Mouse (Mus musculus): Measurements from ENCODE around the gene Slc38a1.

Gene Slc38a1

DNA sequence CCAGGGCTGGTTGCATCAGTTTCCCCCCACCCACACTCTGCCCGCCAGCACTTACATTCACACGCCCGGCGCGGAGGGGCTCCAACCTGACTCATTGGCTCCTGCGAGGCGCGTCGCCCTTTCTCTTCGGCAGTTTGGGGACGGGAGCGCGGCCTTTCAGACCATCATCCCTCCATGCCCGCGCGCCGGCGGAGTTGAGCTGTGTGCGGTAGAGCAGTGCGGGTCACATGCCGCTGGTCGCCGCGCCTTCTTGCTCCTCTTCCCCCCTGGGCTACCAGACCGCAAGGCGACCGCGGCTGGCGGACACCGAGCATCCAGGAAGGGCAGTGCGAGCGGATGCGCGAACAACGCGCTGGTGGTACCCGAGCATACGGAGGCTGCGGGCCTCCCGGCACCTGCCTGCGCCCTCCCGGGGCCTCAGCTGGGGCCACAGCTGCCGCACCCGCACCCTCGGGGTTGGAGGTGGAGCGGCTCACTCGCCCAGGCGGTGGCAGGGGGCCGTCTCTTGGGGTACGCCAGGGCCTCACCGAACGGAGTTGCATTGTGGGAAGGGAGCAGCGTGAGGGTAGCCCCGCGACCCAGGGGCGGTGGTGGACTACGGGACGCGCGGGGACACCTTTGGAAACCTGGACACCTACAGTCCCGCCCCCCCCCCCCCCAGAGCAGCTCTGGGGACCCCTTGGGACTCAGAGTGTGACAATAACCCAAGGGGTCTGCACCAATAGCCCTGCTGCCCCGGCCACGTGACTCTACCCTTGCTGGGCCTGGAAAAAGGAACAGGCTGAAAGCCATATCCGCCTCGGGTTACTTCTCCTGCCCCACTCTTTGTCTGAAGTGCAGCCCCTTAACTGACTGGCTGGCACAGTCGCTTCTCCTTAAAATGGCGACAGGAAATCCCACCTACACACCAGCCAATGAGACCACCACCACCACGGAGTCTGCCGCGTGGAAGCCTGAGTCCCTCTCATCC, at the start of gene Slc38a1:
Gene Slc38a1 (minus strand): TSS at position 478 of the 970 bp plus-strand sequence.
- peak; percentile 9 to 42 for DNase-seq

DNA sequence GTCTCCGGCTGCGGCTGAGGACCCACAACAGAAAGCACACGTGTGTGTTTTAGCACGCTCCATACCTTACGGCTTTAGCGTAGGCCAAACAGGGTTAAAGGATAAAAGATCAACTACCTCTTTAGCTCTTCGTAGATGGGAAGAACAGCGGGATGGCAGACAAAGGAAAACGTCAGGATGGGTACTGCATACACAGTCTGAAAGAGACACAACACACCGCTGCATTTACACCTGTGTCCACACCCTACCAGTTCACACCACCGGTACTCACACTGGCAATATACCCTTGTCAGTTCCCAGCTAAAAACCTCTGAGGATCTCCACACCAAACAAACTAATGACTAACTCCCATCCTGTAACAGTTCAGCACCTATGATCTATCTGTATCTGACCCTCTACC, 49.7 kb upstream of the Slc38a1 start:
- DNase-seq, result no peak

DNA sequence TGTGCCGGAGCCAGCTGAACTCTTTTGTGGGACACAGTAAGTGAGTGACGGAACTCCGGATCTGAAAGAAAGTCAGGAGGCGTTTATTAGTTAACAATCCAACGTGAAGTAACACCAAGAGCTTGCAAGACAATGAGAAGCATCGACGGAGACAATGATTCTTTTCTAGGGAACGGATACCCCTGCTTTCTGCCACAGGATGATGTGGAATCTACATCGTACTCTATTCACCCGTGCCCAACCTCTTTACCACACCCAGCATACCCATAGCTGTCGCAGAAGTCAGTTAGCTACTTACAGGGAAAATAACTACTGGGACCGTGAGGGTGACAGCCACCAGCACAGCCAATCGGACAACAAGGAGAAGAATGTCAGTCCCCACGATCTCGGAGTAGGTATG, 48.7 kb upstream of the Slc38a1 start:
- no peak for DNase-seq

DNA sequence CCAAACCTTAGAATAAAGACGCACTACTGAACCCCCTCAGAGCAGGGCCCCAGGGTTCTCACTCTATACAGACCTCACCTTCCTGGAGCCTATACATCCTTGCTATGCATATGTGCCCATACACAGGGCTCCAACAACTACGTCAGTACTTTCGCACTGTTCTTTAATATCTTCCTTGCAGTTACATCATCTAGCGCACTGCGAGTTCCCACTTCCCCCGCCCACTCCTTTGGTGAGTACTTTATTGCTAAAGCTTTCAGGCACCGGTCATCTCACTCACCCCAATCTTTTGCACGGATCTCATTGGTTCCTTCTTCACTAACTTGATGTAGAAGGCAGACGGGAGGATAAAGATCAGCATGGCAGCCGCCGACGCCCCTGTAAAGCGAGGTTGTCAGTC, 48.1 kb upstream of the Slc38a1 start:
- no peak for DNase-seq

DNA sequence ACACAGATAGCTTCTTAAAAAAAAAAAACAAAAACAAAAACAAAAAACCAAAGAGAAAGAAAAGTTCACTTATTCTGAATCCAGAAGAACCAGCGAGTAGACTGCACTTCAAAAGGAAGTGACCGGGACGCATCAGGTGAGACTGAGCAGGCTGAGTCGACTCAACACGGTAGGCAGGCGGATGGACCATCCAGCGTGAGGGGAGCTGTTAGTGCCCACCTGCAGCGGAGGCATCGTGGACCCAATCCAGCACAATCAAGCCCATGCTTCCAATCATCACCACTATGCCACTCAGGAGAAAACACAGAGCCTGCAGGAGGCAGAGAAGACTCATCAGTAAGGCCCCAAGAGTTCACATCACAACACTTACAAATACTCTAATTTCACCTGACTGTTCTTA, 47.2 kb upstream of the Slc38a1 start:
- no peak for DNase-seq

DNA sequence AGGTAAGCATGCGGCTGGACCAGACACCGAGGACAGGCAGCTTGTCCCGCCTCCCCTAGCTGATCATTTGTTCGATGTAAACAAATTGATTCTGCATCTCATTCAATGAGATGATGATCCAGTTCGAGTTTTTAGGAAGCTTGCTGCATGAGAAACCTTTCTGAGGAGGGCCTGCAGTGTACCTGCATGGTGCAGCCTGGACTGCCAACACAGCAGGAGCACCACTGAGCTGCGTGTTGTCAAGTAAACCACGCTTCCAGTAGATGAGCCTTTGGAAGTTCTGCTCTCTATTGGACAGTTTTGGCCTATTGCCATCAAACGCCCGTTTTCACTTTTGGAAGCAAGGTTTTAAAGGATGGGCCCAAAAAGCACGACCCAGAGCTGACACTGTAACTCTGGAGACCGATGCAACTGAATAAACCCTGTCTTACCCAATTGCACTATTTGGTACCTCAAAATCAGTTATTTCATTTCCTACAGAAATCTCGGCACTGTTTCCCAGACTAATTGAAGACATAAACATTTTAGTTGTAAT, 46.1 kb upstream of the Slc38a1 start:
- DNase-seq, result no peak

DNA sequence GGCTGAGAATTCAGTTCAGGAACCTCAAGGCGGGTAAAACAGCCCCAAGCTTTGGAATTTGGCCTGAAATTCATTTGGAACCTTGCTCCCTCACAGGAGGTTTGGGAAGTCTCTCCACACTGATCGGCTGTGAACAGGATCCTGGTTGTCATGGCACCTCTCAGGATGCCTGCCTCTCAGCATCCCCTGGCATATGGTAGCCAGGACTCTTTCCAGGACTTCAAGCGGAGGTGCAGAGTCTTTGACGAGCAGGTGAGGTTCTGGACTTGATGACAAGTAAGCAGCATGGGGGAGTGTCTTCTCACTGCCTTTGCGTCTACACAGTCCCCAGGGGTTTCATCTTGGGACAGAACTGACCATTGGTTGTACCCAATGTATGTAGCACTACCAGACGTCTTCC, 45.3 kb upstream of the Slc38a1 start:
- no peak for DNase-seq

DNA sequence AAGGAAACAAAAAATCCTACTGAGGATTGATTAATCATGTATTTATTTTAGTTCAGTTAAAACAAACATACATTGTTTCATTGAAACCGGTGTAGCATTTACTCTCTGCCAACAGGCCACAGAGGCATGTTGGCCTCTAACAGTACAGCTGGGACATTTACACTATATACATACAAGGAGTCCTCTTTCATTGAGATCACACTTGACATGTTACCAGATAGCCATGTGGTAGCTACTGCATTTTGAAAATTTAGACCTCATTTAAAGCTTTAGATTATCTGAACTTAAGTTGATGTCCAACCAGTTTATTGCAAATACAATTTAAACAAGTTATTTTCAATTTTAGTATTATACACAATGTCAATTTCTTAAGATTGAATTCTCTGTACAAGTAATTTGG, 44.7 kb upstream of the Slc38a1 start:
- DNase-seq, result no peak

DNA sequence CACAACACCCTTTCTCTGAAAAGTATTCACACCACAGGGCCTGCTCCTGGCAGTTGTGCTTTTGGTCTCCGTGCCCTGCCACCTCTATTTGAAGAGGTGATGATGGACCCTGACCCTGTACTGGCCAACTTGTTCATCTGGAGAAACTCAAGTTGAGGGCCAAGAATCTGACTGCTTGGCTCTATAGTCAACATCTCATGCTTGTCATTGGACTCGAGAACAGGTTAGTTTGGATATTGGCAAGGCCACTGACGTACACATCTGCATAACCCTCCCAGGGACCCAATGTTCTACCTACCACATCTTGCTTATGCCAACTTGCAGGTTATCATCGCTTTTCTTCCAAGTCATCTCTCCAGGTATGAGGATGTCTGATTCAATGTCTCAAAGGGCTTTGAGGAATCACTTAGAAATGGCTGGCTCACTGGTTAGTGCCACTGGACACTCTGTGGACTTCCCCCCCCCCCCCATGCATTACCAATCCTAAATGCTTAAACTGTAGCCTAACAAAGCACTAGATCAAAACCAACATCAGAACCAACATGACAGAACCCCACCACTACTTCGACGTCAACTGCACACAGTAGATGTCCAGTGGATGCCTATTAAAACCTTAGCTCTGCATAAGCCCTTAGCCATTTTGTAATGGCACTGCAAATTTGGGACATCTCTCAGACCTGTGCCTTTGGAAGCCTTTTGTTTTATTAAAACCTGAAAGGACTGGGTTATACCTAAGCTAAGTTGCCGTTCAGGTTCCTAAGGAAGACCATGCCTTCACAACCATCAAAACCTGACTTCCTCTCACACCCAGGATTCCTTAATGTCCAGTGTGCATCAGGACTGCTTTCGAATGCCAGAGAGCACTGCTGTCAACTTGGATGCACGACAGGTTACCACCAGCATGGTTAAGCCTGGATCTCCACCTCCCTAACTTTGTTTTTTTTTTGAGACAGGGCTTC, 43.8 kb upstream of the Slc38a1 start:
- DNase-seq, result no peak

DNA sequence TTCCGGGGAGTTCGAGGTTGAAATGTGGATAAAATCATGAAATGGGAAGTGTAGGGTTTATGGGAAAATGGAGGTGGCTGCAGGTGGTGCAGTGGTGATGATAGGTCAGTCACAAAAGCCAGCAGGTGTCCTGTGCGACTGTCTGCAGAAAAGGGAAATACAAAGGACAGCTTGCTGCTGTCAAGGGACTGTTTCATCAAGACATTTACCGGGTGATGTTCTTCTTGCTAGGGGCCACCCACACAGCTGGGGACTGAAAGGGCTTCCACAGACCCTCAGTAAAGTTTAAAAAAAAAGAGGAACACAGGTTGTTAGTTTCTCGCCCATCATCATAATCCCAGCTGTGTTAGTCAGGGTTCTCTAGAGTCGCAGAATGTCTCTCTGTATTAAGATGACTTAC, 42.6 kb upstream of the Slc38a1 start:
- DNase-seq, result no peak

DNA sequence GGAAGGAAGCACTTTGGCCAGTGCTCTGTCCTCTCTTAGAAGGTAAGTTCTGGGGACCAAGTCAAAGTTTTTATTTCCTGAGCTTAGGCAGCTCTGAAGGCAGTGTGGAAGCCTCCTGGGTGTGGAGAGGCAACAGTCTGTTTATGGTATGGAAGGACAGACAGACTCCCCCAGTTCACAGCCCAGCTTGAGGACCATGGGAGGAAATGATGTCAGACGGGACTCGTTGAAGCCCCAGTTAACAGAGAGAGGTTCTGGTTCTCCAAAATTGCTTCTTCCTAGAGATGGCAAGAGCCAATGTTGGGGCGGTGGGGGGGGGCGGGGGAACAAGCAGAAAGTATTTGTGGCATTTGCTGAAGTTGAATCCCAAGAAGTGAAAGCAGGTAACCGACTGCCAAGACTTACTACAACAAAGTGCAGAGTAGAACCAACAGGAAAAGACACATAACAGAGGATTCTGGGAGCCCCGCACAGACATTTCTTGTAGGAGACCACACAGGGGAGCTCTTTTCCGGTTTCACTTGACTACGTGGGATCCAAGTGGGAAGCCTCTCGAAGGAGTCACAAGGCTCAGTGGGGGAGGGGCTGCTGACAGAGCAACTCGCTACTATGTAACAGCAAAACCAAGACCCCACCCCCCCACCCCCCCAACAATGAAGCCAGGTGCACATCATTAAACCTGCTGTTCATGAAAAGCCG, 41.6 kb upstream of the Slc38a1 start:
- peak; percentile 68 to 72 for DNase-seq

DNA sequence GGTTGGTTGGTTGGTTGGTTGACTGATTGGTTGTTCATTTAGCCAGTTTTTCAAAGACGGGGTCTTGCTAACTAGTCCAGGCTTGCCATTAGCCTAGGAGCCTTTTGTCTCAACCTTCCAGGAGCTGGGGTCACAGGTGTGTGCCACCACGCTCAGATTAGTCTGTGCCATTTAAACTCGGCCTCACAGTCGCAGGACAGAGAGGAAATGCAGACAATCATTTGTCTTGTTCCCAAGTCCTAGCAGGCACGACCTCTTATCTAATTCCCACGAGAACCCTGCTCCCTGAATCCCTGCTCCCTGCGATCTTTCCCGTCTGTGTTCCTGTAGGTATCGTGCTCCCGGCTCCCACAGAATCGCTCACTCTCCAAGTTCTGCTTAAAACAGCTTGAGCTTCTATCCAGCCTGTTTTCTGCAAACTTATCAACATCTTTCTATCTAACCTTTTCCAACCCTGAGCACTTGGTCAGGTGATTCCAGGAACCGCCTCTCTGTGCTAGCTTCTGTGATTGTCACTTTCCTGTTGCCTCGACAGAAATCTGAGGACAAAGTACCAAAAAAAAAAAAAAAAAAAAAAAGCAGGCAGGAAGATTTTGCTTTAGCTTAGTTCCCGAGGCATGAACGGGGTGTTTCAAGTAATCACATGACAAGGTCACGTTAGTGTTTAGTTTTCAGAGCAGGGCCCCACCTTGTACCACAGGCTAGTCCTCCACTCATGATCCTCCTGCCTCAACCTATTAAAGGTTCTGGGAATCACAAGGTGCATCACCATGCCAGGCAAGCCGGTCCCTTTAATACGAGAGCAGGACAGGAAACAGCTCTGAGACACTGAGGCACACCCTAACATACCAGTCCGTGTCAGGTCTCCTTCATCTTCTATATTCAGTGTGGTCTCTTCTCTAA, 36.4 kb upstream of the Slc38a1 start:
- no peak for DNase-seq

DNA sequence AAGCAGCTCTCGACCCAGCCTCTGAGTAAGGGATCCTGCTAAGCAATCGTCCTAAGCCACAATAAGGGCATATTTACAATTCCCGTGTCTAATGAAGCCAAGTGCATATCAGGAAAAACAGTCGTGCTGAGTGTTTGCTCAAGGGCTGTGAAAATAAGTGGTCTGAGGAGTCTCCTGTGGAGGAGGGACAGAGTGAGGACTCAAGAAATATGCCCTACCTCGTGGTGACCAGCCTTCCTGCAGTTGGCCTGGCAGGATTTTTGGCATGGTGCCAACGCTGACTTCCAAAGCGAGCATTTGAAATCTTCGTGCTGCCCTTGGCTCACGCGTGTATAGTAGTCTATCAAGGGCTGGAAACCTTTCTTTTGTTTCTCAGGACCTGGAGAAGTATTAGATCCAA, 33.8 kb upstream of the Slc38a1 start:
- DNase-seq, result peak; percentile 57 to 60

DNA sequence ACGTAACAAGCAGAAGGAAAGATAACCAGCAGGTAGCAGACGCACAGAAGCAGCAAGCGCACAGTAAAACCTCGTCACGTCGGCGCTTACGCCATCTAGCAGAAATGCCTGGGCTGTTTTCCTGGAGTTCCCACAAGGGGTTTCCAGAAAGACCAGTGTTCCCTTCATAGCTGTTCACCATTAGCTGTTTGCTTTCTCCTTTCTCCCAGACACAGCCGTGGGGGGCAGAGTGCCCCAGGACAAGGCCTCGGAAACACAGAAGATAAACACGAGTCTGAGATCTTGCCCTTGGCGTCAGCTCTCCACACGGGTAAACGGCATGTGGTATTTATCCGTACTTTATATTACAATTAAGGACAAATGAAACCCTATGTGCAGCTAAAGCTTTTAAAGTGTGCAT, 33.0 kb upstream of the Slc38a1 start:
- no peak for DNase-seq

DNA sequence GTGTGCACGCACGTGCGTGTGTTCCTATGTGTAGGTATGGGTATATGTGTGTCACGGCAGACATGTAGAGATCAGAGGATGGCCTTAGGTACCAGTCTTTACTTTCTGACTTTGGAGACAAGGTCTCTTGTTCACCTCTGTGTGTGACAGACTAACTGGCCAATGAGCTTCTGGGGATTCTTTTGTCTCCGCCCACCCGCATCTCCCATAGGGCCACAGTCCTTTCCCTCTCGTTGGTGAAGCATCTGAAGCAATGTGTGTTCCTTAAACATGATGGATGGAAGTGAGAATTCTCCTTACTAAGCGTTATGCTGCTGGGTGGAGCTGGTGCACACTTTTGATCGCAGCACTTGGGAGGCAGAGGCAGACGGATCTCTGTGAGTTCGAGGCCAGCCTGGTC, 32.3 kb upstream of the Slc38a1 start:
- no peak for DNase-seq

DNA sequence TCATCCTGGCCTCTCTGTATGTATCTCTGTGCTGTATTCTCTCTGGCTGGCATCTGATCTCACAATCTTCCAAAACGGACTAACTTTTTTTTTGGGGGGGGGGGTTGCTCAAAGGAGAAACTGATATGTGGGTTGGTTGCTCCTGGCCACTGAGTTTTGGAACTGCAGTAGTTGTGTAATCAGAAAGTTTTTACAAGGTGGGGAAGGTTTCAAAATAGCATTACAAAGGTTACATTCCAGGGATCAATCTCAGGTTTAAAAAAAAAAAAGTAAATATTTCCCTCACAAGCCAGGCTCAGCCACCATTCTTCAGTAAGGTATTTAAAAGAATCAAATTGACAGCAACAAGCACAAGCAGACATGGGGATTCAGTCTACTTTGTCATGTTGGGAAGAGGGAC, 31.4 kb upstream of the Slc38a1 start:
- no peak for DNase-seq

DNA sequence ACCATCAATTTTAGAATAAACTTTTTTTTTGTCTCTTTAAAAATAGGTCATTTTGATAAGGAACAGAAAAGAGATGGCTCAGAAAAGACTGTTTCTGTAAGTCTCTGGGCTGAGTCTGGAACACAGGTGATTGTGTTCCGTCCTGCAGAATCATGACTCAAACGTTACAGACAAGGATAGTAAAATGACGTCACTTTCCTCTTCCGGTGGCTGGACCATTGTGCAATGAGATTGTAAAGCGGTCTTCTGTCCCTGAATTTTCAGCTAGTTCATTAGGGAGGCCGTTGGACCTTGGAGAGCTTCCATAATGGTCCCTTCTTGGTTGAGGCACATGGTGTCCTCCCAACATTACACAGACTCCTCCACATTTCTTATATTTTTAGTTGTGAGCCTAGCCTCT, 27.0 kb upstream of the Slc38a1 start:
- DNase-seq, result no peak

DNA sequence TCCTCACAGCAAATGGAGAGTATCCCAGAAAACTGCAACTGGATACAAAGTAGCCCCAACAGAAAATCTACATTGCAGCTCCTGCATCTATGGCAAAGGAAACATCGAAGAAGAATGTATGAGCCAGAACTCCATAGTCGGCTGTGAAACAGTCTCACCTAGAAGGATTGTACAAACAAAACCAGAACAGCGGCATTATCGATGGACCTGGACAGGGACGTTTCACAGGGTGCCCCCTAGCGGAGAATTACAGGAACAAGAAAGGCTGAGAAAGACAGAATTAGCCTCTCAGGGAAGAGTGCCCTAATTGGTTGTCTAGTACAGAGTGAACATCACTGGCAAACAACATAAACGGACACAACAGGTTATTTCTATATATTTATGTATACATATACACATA, 23.9 kb upstream of the Slc38a1 start:
- peak; percentile 52 to 78 for DNase-seq

DNA sequence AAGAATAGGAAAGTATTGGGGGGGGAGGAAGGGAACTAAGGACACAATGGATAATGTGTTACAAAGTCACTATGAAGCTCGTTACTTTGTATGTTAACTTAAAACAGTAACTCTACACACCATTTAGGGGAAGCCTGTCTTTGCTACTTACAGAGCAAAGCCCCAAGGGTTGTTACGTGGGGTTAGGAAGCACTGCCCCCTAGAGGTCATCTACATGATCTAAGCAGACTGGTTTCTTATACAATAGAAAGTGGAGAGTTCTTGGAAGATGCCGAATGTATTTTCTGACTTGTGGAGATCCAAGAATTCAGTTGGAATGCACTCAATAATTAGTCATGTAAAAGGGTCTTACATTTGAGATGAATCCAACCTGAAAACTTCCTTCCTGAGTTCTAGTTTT, 23.2 kb upstream of the Slc38a1 start:
- peak; percentile 71 to 88 for DNase-seq

DNA sequence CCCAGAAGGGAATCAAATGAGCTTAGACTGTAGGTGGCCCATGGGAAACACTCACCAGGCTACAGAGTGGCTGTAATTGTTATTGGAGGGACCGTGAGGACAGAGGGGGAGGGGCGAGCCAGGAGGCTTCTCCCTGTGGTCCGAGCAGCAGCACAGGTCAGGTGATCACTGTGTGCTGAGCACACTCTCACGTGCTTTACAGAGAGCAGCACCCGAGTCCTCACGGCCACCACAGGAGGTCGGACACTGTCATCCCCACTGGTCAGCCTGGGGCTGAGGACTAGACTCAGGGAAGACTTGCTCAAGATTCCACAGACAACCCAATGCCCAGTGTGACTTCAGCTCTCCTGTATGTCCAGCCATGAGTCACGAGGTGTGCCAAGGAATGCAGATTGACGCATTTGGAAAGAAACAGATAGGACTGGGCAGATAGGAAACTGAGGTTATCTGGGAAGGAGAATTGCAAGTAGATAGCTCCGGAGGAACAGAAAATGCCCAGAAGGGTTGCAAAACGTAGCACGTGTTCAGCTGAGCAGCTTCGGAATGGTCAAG, 18.0 kb upstream of the Slc38a1 start:
- no peak for DNase-seq

DNA sequence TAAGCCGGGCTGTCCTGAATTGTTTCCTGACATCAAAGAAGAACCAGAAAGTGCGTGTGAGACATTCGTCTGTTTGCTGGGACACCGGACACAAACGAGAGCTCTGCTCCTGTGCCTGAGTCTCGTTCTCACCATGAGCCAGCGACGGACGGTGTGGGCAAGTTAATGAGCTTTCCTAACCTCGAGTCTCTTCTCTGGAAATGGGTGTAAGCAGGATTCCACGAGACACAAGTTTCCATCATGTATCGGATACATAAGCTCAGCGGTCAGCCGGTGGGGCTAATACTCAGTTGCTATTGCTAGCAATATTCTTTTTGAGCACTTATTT, 15.5 kb upstream of the Slc38a1 start:
- DNase-seq, result no peak
